Mouse (Mus musculus) R1 (cell line): Measurements from ENCODE around the gene Asphd1.
A peak's percentile ranks its signal among the peaks of the same experiment; 100 is the strongest.
"Not testable (repeated sequence)": the region's sequence is repeated elsewhere in the genome, so short reads cannot be mapped to it uniquely, and the experiment has no call there.

Experiments
- DNase-seq: peaks from one replicate; pipeline ENCODE4 v3.0.0-alpha.2; 2018; ENCODE audit warnings: low read depth, low spot score

The Asphd1 gene

GRCm38 (mm10) chr7:126950647-126951615 lies 1.5 kb upstream of the Asphd1 start:
- DNase-seq, result no peak

GRCm38 (mm10) chr7:126949793-126950646 lies 638 bp upstream of the Asphd1 start, which contains the start of gene Sez6l2:
Sez6l2 (plus strand) TSS chr7:126950563.
- peak; percentile 91 for DNase-seq

GRCm38 (mm10) chr7:126948626-126949025 lies 756 bp downstream of the Asphd1 start:
- DNase-seq, result no peak

- peak; percentile 71 for DNase-seq
These were observed 2.9 kb downstream of the Asphd1 start for GRCm38 (mm10) chr7:126946530-126946929.

GRCm38 (mm10) chr7:126941801-126942200 lies 7.6 kb downstream of the Asphd1 start:
- peak; percentile 30 for DNase-seq

GRCm38 (mm10) chr7:126941171-126941570 lies 8.2 kb downstream of the Asphd1 start:
- peak; percentile 25 for DNase-seq

GRCm38 (mm10) chr7:126932652-126933051 lies 16.7 kb downstream of the Asphd1 start:
- no peak for DNase-seq

GRCm38 (mm10) chr7:126929046-126929445 lies 20.3 kb downstream of the Asphd1 start:
- DNase-seq, result peak; percentile 56

GRCm38 (mm10) chr7:126928384-126929037 lies 20.9 kb downstream of the Asphd1 start, which contains the start of gene Kctd13:
Kctd13 (plus strand) TSS chr7:126928879.
- DNase-seq, result peak; percentile 90

- no peak for DNase-seq
These were observed 23.1 kb downstream of the Asphd1 start for GRCm38 (mm10) chr7:126926299-126926698.

- DNase-seq, result no peak
These were observed 25.4 kb downstream of the Asphd1 start for GRCm38 (mm10) chr7:126923999-126924398.

- no peak for DNase-seq
These were observed 26.7 kb downstream of the Asphd1 start, which contains the start of gene Tmem219 for GRCm38 (mm10) chr7:126922624-126923060. Tmem219 (minus strand) TSS chr7:126922917.

GRCm38 (mm10) chr7:126921563-126921962 lies 27.8 kb downstream of the Asphd1 start:
- DNase-seq, result no peak

GRCm38 (mm10) chr7:126919973-126920372 lies 29.4 kb downstream of the Asphd1 start:
- no peak for DNase-seq

GRCm38 (mm10) chr7:126918356-126918755 lies 31.0 kb downstream of the Asphd1 start:
- DNase-seq, result not testable (repeated sequence)

GRCm38 (mm10) chr7:126914844-126915243 lies 34.5 kb downstream of the Asphd1 start:
- DNase-seq, result no peak

GRCm38 (mm10) chr7:126905590-126905989 lies 43.8 kb downstream of the Asphd1 start:
- no peak for DNase-seq

- DNase-seq, result not testable (repeated sequence)
These were observed 49.6 kb downstream of the Asphd1 start for GRCm38 (mm10) chr7:126899781-126900180.

- DNase-seq, result peak; percentile 90
These were observed 51.0 kb downstream of the Asphd1 start for GRCm38 (mm10) chr7:126898102-126898990.

- peak; percentile 24 for DNase-seq
These were observed 51.8 kb downstream of the Asphd1 start for GRCm38 (mm10) chr7:126897390-126898101.
